Mouse (Mus musculus) intestine, postnatal 0 days (tissue): ENCODE results near the gene Chd5. TPM values are rescaled to one million over a fixed set of nuclear protein-coding genes. Genes with fewer than 3 reads are reported as not detected.

Source experiments
- ATAC-seq: fragments of 200-750 bp; cut with Nextera tagmentation; 2 replicates; pipeline ENCODE4 v1.8.0; 2017; ENCODE audit warnings: mild to moderate bottlenecking, moderate TSS enrichment, moderate library complexity
- H3K27ac ChIP-seq: fragments of 300-500 bp; sonication (generic); 2 replicates; pipeline ENCODE4 v1.5.1; 2014; ENCODE audit warnings: mild to moderate bottlenecking, low read depth, low read length, moderate library complexity
- H3K27me3 ChIP-seq: fragments of 300-500 bp; sonication (generic); replicated peaks from 2 replicates; pipeline ENCODE4 v1.6.1; 2014; ENCODE audit warnings: low read length, mixed read lengths; ENCODE audit not compliant: control insufficient read depth, insufficient read depth
- H3K36me3 ChIP-seq: fragments of 300-500 bp; sonication (generic); 2 replicates; pipeline ENCODE4 v1.6.1; 2014; ENCODE audit warnings: mild to moderate bottlenecking, moderate library complexity; ENCODE audit not compliant: control insufficient read depth, insufficient read depth
- H3K4me1 ChIP-seq: fragments of 300-500 bp; sonication (generic); replicated peaks from 2 replicates; pipeline ENCODE4 v1.6.1; 2014; ENCODE audit warnings: antibody characterized with exemption, low read length, mixed read lengths; ENCODE audit not compliant: control insufficient read depth, insufficient read depth
- H3K4me2 ChIP-seq: fragments of 300-500 bp; sonication (generic); replicated peaks from 2 replicates; pipeline ENCODE4 v1.6.1; 2014; ENCODE audit warnings: low read depth, mild to moderate bottlenecking, moderate library complexity
- H3K4me3 ChIP-seq: fragments of 300-500 bp; sonication (generic); 2 replicates; pipeline ENCODE4 v1.5.1; 2014; ENCODE audit warnings: low read depth, low read length
- H3K9ac ChIP-seq: fragments of 300-500 bp; sonication (generic); 2 replicates; pipeline ENCODE4 v1.6.1; 2014; ENCODE audit warnings: mild to moderate bottlenecking, low read depth, low read length
- H3K9me3 ChIP-seq: fragments of 300-500 bp; sonication (generic); 2 replicates; pipeline ENCODE4 v1.6.1; 2016; ENCODE audit warnings: mixed run types; ENCODE audit not compliant: control insufficient read depth
- CTCF ChIP-seq: sonication (generic); IDR thresholded peaks from 2 replicates; pipeline ENCODE4 v1.5.1; 2016; ENCODE audit warnings: low read depth, mild to moderate bottlenecking, control low read depth, antibody characterized with exemption, moderate library complexity
- WGBS: fragments of 180-500 bp; shearing (Covaris S2); extraction: QIAGEN DNeasy Blood & Tissue Kit; methylation state at CpG from one replicate; pipeline ENCODE4 v1.1.7; 2014; 5-methylcytosine and 5-hydroxymethylcytosine counted together
- polyA plus RNA-seq: library from polyadenylated mRNA; unstranded; fragments of >200 nt; fragmentation: Nextera tagmentation; extraction: Ambion mirVana; gene quantifications from 2 replicates; pipeline ENCODE4 v1.2.1, GENCODE M21; 2015

The Chd5 gene
- polyA plus RNA-seq, 1 experiment from 2014 or later: 1.5 TPM

GRCm38 (mm10) chr4:152294188-152294929, 44.1 kb upstream of the Chd5 start:
- no peak overlapping the region for H3K9ac ChIP-seq
- peaks cover 5% of the 10 kb centered on the region for H3K4me1 ChIP-seq
- H3K4me2 ChIP-seq: no peak overlapping the region
- peaks cover 36% of the 10 kb centered on the region for H3K27me3 ChIP-seq
- ATAC-seq: no peak
- peak; percentile 43 for TF ChIP-seq CTCF
- no peak overlapping the region for H3K27ac ChIP-seq
- WGBS: 58% methylated on average over 10 of the region's 10 CpGs
- H3K4me3 ChIP-seq: no peak overlapping the region
- no peaks in the 10 kb centered on the region for H3K9me3 ChIP-seq
- no peaks in the 10 kb centered on the region; the same call in 1 of the 2 replicates for H3K36me3 ChIP-seq

- H3K4me1 ChIP-seq: peaks cover 5% of the 10 kb centered on the region
- no peak overlapping the region for H3K9ac ChIP-seq
- no peak for ATAC-seq
- no peak overlapping the region; the same call in 1 of the 2 replicates for H3K4me2 ChIP-seq
- H3K9me3 ChIP-seq: no peaks in the 10 kb centered on the region
- no peak overlapping the region for H3K4me3 ChIP-seq
- 0 out of 2 replicates have a peak, but pooled peaks cover 9% of the 10 kb centered on the region for H3K36me3 ChIP-seq
- no peak overlapping the region for H3K27ac ChIP-seq
- WGBS: 18% methylated on average over 4 of the region's 4 CpGs
- H3K27me3 ChIP-seq: peaks cover 22% of the 10 kb centered on the region
- TF ChIP-seq CTCF: no peak
Measured at GRCm38 (mm10) chr4:152295916-152296315, 42.5 kb upstream of the Chd5 start.

- no peaks in the 10 kb centered on the region for H3K9me3 ChIP-seq
- WGBS: 8% methylated on average over 8 of the region's 8 CpGs
- H3K4me3 ChIP-seq: peak overlapping the region; percentile 87
- peaks cover 5% of the 10 kb centered on the region for H3K4me1 ChIP-seq
- ATAC-seq: no peak
- peak overlapping the region; percentile 40; the same call in 1 of the 2 replicates for H3K9ac ChIP-seq
- peaks cover 13% of the 10 kb centered on the region; the same call in 1 of the 2 replicates for H3K36me3 ChIP-seq
- TF ChIP-seq CTCF: no peak
- H3K4me2 ChIP-seq: peak overlapping the region; percentile 73
- H3K27ac ChIP-seq: peak overlapping the region; percentile 64; the same call in 1 of the 2 replicates
- peaks cover 17% of the 10 kb centered on the region for H3K27me3 ChIP-seq
Measured at GRCm38 (mm10) chr4:152296371-152296770, 42.1 kb upstream of the Chd5 start.

- H3K9me3 ChIP-seq: no peaks in the 10 kb centered on the region
- peaks cover 16% of the 10 kb centered on the region; the same call in 1 of the 2 replicates for H3K36me3 ChIP-seq
- WGBS: under 1% methylated on average over 119 of the region's 119 CpGs
- H3K4me1 ChIP-seq: peaks cover 5% of the 10 kb centered on the region
- ATAC-seq: peak; percentile 97
- H3K4me2 ChIP-seq: peak within 1 kb of the TSS; percentile 98
- peak within 1 kb of the TSS; percentile 86 for H3K9ac ChIP-seq
- peaks cover 9% of the 10 kb centered on the region; the same call in 1 of the 2 replicates for H3K27me3 ChIP-seq
- TF ChIP-seq CTCF: 0 out of 2 replicates have a peak, but pooled peaks have one; percentile 5
- H3K27ac ChIP-seq: peak within 1 kb of the TSS; percentile 88
- peak within 1 kb of the TSS; percentile 87 for H3K4me3 ChIP-seq
Measured at GRCm38 (mm10) chr4:152296874-152297861, 41.3 kb upstream of the Chd5 start, which contains the start of gene Icmt. Gene Icmt (plus strand): TSS chr4:152297227.

DNA sequence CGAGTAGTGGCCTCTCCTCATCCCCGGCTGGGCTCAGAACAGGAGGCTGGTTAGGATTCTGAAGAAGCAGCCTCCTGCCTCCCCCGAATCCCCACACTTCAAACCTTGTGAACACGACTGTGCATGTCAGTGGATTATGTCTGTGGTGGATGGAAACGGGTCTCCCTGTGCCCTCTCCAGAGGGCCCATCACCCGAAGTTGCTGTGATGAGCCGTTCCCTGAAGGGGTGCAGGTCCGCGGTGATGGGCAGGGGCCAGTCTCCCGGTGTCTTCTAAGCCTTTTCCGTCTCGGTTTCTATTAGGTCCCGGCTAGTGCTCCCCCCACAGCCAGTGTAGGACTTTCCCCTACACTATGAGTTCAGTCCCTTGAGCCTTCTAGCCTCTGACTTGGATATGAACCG, 39.6 kb upstream of the Chd5 start:
- Histone ChIP-seq H3K27ac (no peak overlapping the region), H3K4me3 (no peak overlapping the region), H3K27me3 (no peaks in the 10 kb centered on the region), H3K4me1 (peaks cover 5% of the 10 kb centered on the region), H3K36me3 (peaks cover 30% of the 10 kb centered on the region), H3K9me3 (no peaks in the 10 kb centered on the region), H3K9ac (no peak overlapping the region), H3K4me2 (no peak overlapping the region)
- no peak for ATAC-seq
- no peak for TF ChIP-seq CTCF
- 86% methylated on average over 14 of the region's 14 CpGs for WGBS

DNA sequence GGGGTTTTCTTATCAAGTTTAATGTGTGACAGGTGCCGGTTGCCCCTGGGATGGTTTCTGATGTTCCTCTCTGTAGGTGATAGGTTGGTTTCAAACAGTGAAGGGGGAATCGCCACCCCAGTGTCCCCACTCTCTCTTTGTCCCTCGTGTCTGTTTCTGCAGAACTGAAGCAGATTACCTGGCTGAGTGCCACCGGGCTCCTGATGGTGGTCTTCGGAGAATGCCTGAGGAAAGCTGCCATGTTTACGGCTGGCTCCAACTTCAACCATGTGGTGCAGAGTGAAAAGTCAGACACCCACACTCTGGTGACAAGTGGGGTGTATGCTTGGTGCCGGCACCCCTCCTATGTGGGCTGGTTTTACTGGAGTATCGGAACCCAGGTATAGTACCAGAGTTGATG, 38.1 kb upstream of the Chd5 start:
- Histone ChIP-seq H3K9me3 (no peaks in the 10 kb centered on the region), H3K4me2 (no peak overlapping the region), H3K27me3 (no peaks in the 10 kb centered on the region), H3K36me3 (peaks cover 39% of the 10 kb centered on the region), H3K27ac (no peak overlapping the region), H3K9ac (no peak overlapping the region), H3K4me1 (peaks cover 5% of the 10 kb centered on the region), H3K4me3 (no peak overlapping the region)
- TF ChIP-seq CTCF: no peak
- no peak for ATAC-seq
- WGBS: 95% methylated on average over 8 of the region's 8 CpGs
